Mouse (Mus musculus) liver, postnatal 0 days (tissue): ENCODE results near the gene Slc28a1. TPM values are rescaled to one million over a fixed set of nuclear protein-coding genes. Genes with fewer than 3 reads are reported as not detected.

ENCODE experiments used
- ATAC-seq: fragments of 200-750 bp; cut with Nextera tagmentation; 2 replicates; pipeline ENCODE4 v1.8.0; 2017; ENCODE audit warnings: mild to moderate bottlenecking, moderate library complexity
- DNase-seq: peaks from one replicate; pipeline ENCODE4 v3.0.0-alpha.2; 2016
- H3K27ac ChIP-seq: fragments of 300-500 bp; sonication (generic); 2 replicates; pipeline ENCODE4 v1.5.1; 2014; ENCODE audit warnings: antibody characterized with exemption, moderate library complexity, mild to moderate bottlenecking, low read depth
- H3K27me3 ChIP-seq: fragments of 300-500 bp; sonication (generic); 2 replicates; pipeline ENCODE4 v1.6.1; 2014; ENCODE audit warnings: low read length, control low read depth, mixed read lengths; ENCODE audit not compliant: insufficient read depth
- H3K36me3 ChIP-seq: fragments of 300-500 bp; sonication (generic); replicated peaks from 2 replicates; pipeline ENCODE4 v1.6.1; 2014; ENCODE audit warnings: mild to moderate bottlenecking, control low read depth, low read length, moderate library complexity, mixed read lengths; ENCODE audit not compliant: insufficient read depth
- H3K4me1 ChIP-seq: fragments of 300-500 bp; sonication (generic); 2 replicates; pipeline ENCODE4 v1.6.1; 2014; ENCODE audit warnings: antibody characterized with exemption, mild to moderate bottlenecking, control low read depth; ENCODE audit not compliant: insufficient read depth
- H3K4me2 ChIP-seq: fragments of 300-500 bp; sonication (generic); 2 replicates; pipeline ENCODE4 v1.6.1; 2014; ENCODE audit warnings: low read depth, mild to moderate bottlenecking, low read length, moderate library complexity, mixed read lengths
- H3K4me3 ChIP-seq: fragments of 300-500 bp; sonication (generic); 2 replicates; pipeline ENCODE4 v1.5.1; 2014; ENCODE audit warnings: low read depth, low read length
- H3K9ac ChIP-seq: fragments of 300-500 bp; sonication (generic); replicated peaks from 2 replicates; pipeline ENCODE4 v1.6.1; 2014; ENCODE audit warnings: mild to moderate bottlenecking, moderate library complexity
- H3K9me3 ChIP-seq: fragments of 300-500 bp; sonication (generic); 2 replicates; pipeline ENCODE4 v1.6.1; 2016; ENCODE audit warnings: mild to moderate bottlenecking, control low read depth, low read length, mixed read lengths
- CTCF ChIP-seq: sonication (generic); IDR thresholded peaks from 2 replicates; pipeline ENCODE4 v1.5.1; 2016; ENCODE audit warnings: antibody characterized with exemption, low read depth
- EP300 ChIP-seq: IDR thresholded peaks from 2 replicates; pipeline ENCODE4 v1.6.1; 2016; ENCODE audit warnings: antibody characterized with exemption, low read depth, mild to moderate bottlenecking
- WGBS: fragments of 180-500 bp; shearing (Covaris S2); extraction: QIAGEN DNeasy Blood & Tissue Kit; methylation state at CpG from one replicate; pipeline ENCODE4 v1.1.7; 2014; ENCODE audit not compliant: insufficient replicate concordance; 5-methylcytosine and 5-hydroxymethylcytosine counted together
- polyA plus RNA-seq: library from polyadenylated mRNA; unstranded; fragments of >200 nt; fragmentation: Nextera tagmentation; extraction: Ambion mirVana; gene quantifications from 2 replicates; pipeline ENCODE4 v1.2.1, GENCODE M21; 2015

Slc28a1 gene
- polyA plus RNA-seq, 1 experiment from 2014 or later = 0.11 TPM

- TF ChIP-seq CTCF = no peak
- no peak for TF ChIP-seq EP300
- Histone ChIP-seq H3K27ac (no peak overlapping the region), H3K9ac (no peak overlapping the region), H3K4me3 (no peak overlapping the region), H3K27me3 (no peaks in the 10 kb centered on the region), H3K4me1 (peaks cover 19% of the 10 kb centered on the region), H3K36me3 (no peaks in the 10 kb centered on the region), H3K9me3 (no peaks in the 10 kb centered on the region), H3K4me2 (no peak overlapping the region)
- WGBS = 71% methylated on average over 6 of the region's 6 CpGs
- ATAC-seq (no peak), DNase-seq (no peak)
Observed at GRCm38 (mm10) chr7:81077009-81077408, 37.6 kb upstream of the Slc28a1 start.

- Histone ChIP-seq H3K4me1 (peaks cover 19% of the 10 kb centered on the region), H3K9me3 (no peaks in the 10 kb centered on the region), H3K4me3 (no peak overlapping the region), H3K27me3 (no peaks in the 10 kb centered on the region), H3K36me3 (no peaks in the 10 kb centered on the region), H3K27ac (no peak overlapping the region), H3K4me2 (no peak overlapping the region), H3K9ac (no peak overlapping the region)
- TF ChIP-seq CTCF (no peak), EP300 (no peak)
- ATAC-seq (no peak), DNase-seq (no peak)
- WGBS = 79% methylated on average over 6 of the region's 6 CpGs
Observed at GRCm38 (mm10) chr7:81078740-81079139, 35.9 kb upstream of the Slc28a1 start.

DNA sequence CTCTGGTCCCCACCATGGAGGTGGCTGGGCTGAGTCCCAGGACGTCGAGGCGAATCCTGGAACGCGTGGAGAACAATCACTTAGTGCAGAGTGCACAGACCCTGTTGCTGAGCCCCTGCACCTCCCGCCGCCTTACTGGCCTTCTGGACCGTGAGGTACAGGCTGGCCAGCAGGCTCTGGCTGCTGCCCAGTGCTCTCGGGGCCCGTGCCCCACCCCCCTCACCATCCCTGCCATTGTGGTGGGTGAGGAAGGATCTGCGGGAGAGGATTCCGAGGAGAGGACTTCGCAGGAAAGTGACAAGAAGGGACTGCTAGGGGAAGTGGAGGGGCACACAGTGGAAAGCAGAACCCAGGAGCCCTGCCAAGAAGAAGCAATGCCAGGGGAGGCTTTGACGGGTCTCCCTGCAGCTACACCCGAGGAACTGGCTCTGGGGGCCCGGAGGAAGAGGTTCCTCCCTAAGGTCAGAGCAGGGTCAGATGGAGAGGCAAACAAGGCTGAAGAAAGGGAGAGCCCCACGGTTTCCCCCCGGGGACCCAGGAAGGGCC is 21.1 kb upstream of the Slc28a1 start:
- DNase-seq (no peak), ATAC-seq (no peak)
- WGBS = 53% methylated on average over 18 of the region's 18 CpGs
- Histone ChIP-seq H3K4me1 (no peaks in the 10 kb centered on the region; the same call in 1 of the 2 replicates), H3K27ac (no peak overlapping the region), H3K9me3 (no peaks in the 10 kb centered on the region), H3K27me3 (no peaks in the 10 kb centered on the region), H3K36me3 (no peaks in the 10 kb centered on the region), H3K4me2 (no peak overlapping the region), H3K9ac (no peak overlapping the region), H3K4me3 (no peak overlapping the region)
- no peak for TF ChIP-seq EP300
- TF ChIP-seq CTCF = no peak

- Histone ChIP-seq H3K9me3 (no peaks in the 10 kb centered on the region), H3K4me1 (no peaks in the 10 kb centered on the region; the same call in 1 of the 2 replicates), H3K27me3 (no peaks in the 10 kb centered on the region), H3K9ac (no peak overlapping the region), H3K4me2 (no peak overlapping the region), H3K27ac (no peak overlapping the region), H3K4me3 (no peak overlapping the region), H3K36me3 (no peaks in the 10 kb centered on the region)
- TF ChIP-seq EP300 (no peak), CTCF (no peak)
- 63% methylated on average over 6 of the region's 6 CpGs for WGBS
- DNase-seq = no peak
- ATAC-seq = no peak
Observed at GRCm38 (mm10) chr7:81094104-81094757, 20.4 kb upstream of the Slc28a1 start.

DNA sequence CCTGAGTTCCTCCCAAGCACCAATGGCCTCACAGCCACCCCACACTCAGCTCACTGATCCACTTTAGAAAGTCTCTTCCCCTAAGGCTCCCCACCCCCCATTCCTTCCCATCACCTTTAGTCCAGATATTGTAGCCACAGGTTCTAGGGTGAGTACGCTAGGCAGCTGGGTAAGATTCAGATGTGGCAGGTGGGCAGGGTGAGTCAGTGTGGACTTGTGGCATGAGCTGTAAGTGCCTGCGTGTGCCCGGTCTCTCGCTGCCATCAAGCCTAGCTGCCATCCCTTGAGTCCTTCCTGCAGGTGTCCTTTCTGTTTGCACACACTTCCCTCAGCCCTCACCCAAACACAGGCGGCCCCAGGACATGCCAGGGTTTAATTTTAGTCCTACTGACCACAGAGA is 14.3 kb upstream of the Slc28a1 start:
- 67% methylated on average over 5 of the region's 5 CpGs for WGBS
- TF ChIP-seq EP300 = no peak
- no peak overlapping the region for H3K4me2 ChIP-seq
- H3K27me3 ChIP-seq = no peaks in the 10 kb centered on the region
- no peak for ATAC-seq
- no peak for DNase-seq
- H3K36me3 ChIP-seq = no peaks in the 10 kb centered on the region
- no peak overlapping the region for H3K27ac ChIP-seq
- H3K4me1 ChIP-seq = no peaks in the 10 kb centered on the region
- H3K9me3 ChIP-seq = no peaks in the 10 kb centered on the region
- no peak overlapping the region for H3K9ac ChIP-seq
- H3K4me3 ChIP-seq = no peak overlapping the region

- no peak overlapping the region for H3K4me3 ChIP-seq
- no peak for DNase-seq
- 0 out of 2 replicates have a peak, but pooled peaks have one; percentile 47 for ATAC-seq
Observed at GRCm38 (mm10) chr7:81102854-81103253, 11.7 kb upstream of the Slc28a1 start.

More at GRCm38 (mm10) chr7:81102854-81103253, 11.7 kb upstream of the Slc28a1 start:
- Histone ChIP-seq H3K9me3 (no peaks in the 10 kb centered on the region), H3K27ac (no peak overlapping the region), H3K9ac (no peak overlapping the region), H3K27me3 (no peaks in the 10 kb centered on the region), H3K4me1 (no peaks in the 10 kb centered on the region), H3K4me2 (no peak overlapping the region), H3K36me3 (no peaks in the 10 kb centered on the region)
- TF ChIP-seq CTCF (no peak), EP300 (no peak)
- WGBS = 70% methylated on average over 7 of the region's 7 CpGs
